Mouse (Mus musculus): ENCODE results near the gene Pla2g4b.

DNA sequence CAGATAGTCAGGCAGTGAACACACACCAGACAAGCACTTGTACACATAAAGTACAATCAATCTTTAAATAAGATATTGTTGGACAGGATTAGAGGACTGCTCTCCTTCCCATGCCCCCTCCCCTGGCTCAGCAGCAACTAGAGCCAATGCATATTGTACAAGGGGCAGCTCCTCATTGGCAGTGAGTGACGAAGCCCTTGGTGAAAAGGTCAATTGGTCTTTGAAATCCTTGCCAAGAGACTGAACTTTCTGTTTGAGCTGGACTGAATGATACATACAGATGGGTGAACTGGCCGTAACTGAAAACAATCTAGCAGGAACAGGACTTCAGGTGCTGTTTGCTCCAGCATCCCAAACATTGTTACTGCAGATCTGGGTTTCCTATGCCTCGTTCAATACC is 54.2 kb downstream of the Pla2g4b start:
- no peak for TF ChIP-seq CTCF (IDR thresholded peaks at IDR 0.05; ENCODE audit: borderline replicate concordance, insufficient read depth, low read length)
- TF ChIP-seq POLR2A (IDR thresholded peaks at IDR 0.05; ENCODE audit: low read depth, low read length): no peak
